Mouse (Mus musculus) MEL (cell line): ENCODE measurements around the gene Fer1l5. TPM values are rescaled to one million over a fixed set of nuclear protein-coding genes. Genes with fewer than 3 reads are reported as not detected.
A peak's percentile ranks its signal among the peaks of the same experiment; 100 is the strongest.

Experiments
- DNase-seq: peaks from one replicate; pipeline ENCODE4 v3.0.0; 2011; ENCODE audit warnings: low read depth, low spot score
- H3K27ac ChIP-seq: 2 replicates; pipeline ENCODE4 v1.5.1; 2012; ENCODE audit warnings: low read depth, mild to moderate bottlenecking, control low read depth, low read length, moderate library complexity; ENCODE audit not compliant: control insufficient read depth
- H3K27me3 ChIP-seq, 2 experiments: fragments of 150-350 bp in 1 of 2; sonication (generic) in 1 of 2; 2 replicates each; pipeline ENCODE4 v1.6.1; 2012; ENCODE audit warnings: low read length in 2 of 2, mild to moderate bottlenecking in 2 of 2, improper control_type of control experiment in 1 of 2, moderate library complexity in 1 of 2; ENCODE audit not compliant: insufficient read depth in 2 of 2, control insufficient read depth in 1 of 2
- H3K36me3 ChIP-seq, 2 experiments: 2 replicates each; pipeline ENCODE4 v1.6.1; 2012 to 2014; ENCODE audit warnings: low read length in 2 of 2, improper control_type of control experiment in 1 of 2, inconsistent platforms in 1 of 2, mild to moderate bottlenecking in 1 of 2; ENCODE audit not compliant: insufficient read depth in 2 of 2, control insufficient read depth in 1 of 2
- H3K4me1 ChIP-seq, 2 experiments: fragments of 150-350 bp in 1 of 2; sonication (generic) in 1 of 2; 2 replicates each; pipeline ENCODE4 v1.6.1; 2012; ENCODE audit warnings: low read length in 2 of 2, improper control_type of control experiment in 1 of 2, mild to moderate bottlenecking in 1 of 2; ENCODE audit not compliant: insufficient read depth in 2 of 2, control insufficient read depth in 1 of 2
- H3K4me3 ChIP-seq, 2 experiments: fragments of 150-350 bp in 1 of 2; sonication (generic) in 1 of 2; 2 replicates each; pipeline ENCODE4 v1.5.1; 2012; ENCODE audit warnings: low read depth in 2 of 2, low read length in 2 of 2, mild to moderate bottlenecking in 2 of 2, moderate library complexity in 2 of 2, control low read depth in 1 of 2, improper control_type of control experiment in 1 of 2; ENCODE audit not compliant: control insufficient read depth in 1 of 2, insufficient read depth in 1 of 2
- H3K79me2 ChIP-seq: 2 replicates; pipeline ENCODE4 v1.6.1; 2012; ENCODE audit warnings: mild to moderate bottlenecking, low read length, moderate library complexity; ENCODE audit not compliant: control insufficient read depth, poor library complexity, insufficient read depth
- H3K9ac ChIP-seq: 2 replicates; pipeline ENCODE4 v1.6.1; 2012; ENCODE audit warnings: low read depth, mild to moderate bottlenecking, control low read depth, low read length, moderate library complexity; ENCODE audit not compliant: control insufficient read depth, poor library complexity, severe bottlenecking
- H3K9me3 ChIP-seq: fragments of 150-350 bp; sonication (generic); replicated peaks from 2 replicates; pipeline ENCODE4 v1.6.1; 2012; ENCODE audit warnings: mild to moderate bottlenecking, low read length, improper control_type of control experiment, moderate library complexity; ENCODE audit not compliant: insufficient read depth
- BHLHE40 ChIP-seq: IDR thresholded peaks from 2 replicates; pipeline ENCODE4 v1.6.1; 2012; ENCODE audit warnings: low read depth, mild to moderate bottlenecking, inconsistent platforms, low read length, improper control_type of control experiment, borderline replicate concordance
- CHD1 ChIP-seq: IDR thresholded peaks from 2 replicates; pipeline ENCODE4 v1.6.1; 2012; ENCODE audit warnings: low read depth, mild to moderate bottlenecking, inconsistent platforms, low read length, improper control_type of control experiment
- CHD2 ChIP-seq: IDR thresholded peaks from 2 replicates; pipeline ENCODE4 v1.6.1; 2011; ENCODE audit warnings: low read length, improper control_type of control experiment
- CTCF ChIP-seq, 3 experiments: IDR thresholded peaks in 2 of 3; conservative IDR thresholded peaks in 1 of 3; 2 replicates each; pipeline ENCODE4 v1.5.1; 2011 to 2012; ENCODE audit warnings: low read length in 3 of 3, low read depth in 2 of 3, mild to moderate bottlenecking in 2 of 3, improper control_type of control experiment in 1 of 3, inconsistent platforms in 1 of 3, mixed read lengths in 1 of 3, moderate library complexity in 1 of 3; ENCODE audit not compliant: control insufficient read depth in 1 of 3, insufficient read depth in 1 of 3, poor library complexity in 1 of 3, severe bottlenecking in 1 of 3
- E2F4 ChIP-seq: IDR thresholded peaks from 2 replicates; pipeline ENCODE4 v1.6.1; 2011; ENCODE audit warnings: low read depth, low read length, improper control_type of control experiment, borderline replicate concordance
- ELF1 ChIP-seq: IDR thresholded peaks from 2 replicates; pipeline ENCODE4 v1.6.1; 2014; ENCODE audit warnings: low read depth, mild to moderate bottlenecking, inconsistent platforms, low read length, improper control_type of control experiment, moderate library complexity
- EP300 ChIP-seq, 2 experiments: IDR thresholded peaks; 2 replicates each; pipeline ENCODE4 v1.6.1; 2011; ENCODE audit warnings: improper control_type of control experiment in 2 of 2, low read length in 2 of 2, low read depth in 1 of 2, mild to moderate bottlenecking in 1 of 2
- ETS1 ChIP-seq: IDR thresholded peaks from 2 replicates; pipeline ENCODE4 v1.6.1; 2012; ENCODE audit warnings: low read depth, mild to moderate bottlenecking, inconsistent platforms, low read length, improper control_type of control experiment, moderate library complexity
- GATA1 ChIP-seq: IDR thresholded peaks from 2 replicates; pipeline ENCODE4 v1.6.1; 2011; ENCODE audit warnings: low read depth, low read length, improper control_type of control experiment
- JUND ChIP-seq: IDR thresholded peaks from 2 replicates; pipeline ENCODE4 v1.6.1; 2011; ENCODE audit warnings: low read depth, mild to moderate bottlenecking, improper control_type of control experiment, low read length
- KAT2A ChIP-seq: conservative IDR thresholded peaks from 2 replicates; pipeline ENCODE4 v1.6.1; 2012; ENCODE audit warnings: low read depth, low read length, improper control_type of control experiment, inconsistent platforms
- MAFK ChIP-seq: IDR thresholded peaks from 2 replicates; pipeline ENCODE4 v1.6.1; 2011; ENCODE audit warnings: low read depth, mild to moderate bottlenecking, low read length, improper control_type of control experiment, borderline replicate concordance
- MAX ChIP-seq: IDR thresholded peaks from 2 replicates; pipeline ENCODE4 v1.6.1; 2011; ENCODE audit warnings: low read length, improper control_type of control experiment
- MAZ ChIP-seq: IDR thresholded peaks from 2 replicates; pipeline ENCODE4 v1.6.1; 2012; ENCODE audit warnings: low read depth, mild to moderate bottlenecking, inconsistent platforms, low read length, improper control_type of control experiment
- MEF2A ChIP-seq: IDR thresholded peaks from 2 replicates; pipeline ENCODE4 v1.6.1; 2014; ENCODE audit warnings: low read depth, mild to moderate bottlenecking, inconsistent platforms, low read length, improper control_type of control experiment; ENCODE audit not compliant: poor library complexity, insufficient replicate concordance, severe bottlenecking; ENCODE audit errors: extremely low read depth
- MXI1 ChIP-seq: IDR thresholded peaks from 2 replicates; pipeline ENCODE4 v1.6.1; 2011; ENCODE audit warnings: mild to moderate bottlenecking, low read depth, low read length, improper control_type of control experiment
- MYB ChIP-seq: IDR thresholded peaks from 2 replicates; pipeline ENCODE4 v1.6.1; 2011; ENCODE audit warnings: mild to moderate bottlenecking, low read depth, low read length, improper control_type of control experiment
- MYC ChIP-seq: IDR thresholded peaks from 2 replicates; pipeline ENCODE4 v1.6.1; 2011; ENCODE audit warnings: low read depth, mild to moderate bottlenecking, low read length, improper control_type of control experiment, moderate library complexity
- NRF1 ChIP-seq: IDR thresholded peaks from 2 replicates; pipeline ENCODE4 v1.6.1; 2014; ENCODE audit warnings: low read depth, mild to moderate bottlenecking, inconsistent platforms, low read length, improper control_type of control experiment, moderate library complexity; ENCODE audit not compliant: poor library complexity, insufficient read depth, severe bottlenecking
- POLR2A ChIP-seq, 2 experiments: IDR thresholded peaks; 2 replicates each; pipeline ENCODE4 v1.6.1; 2011 to 2012; ENCODE audit warnings: low read length in 2 of 2, mild to moderate bottlenecking in 2 of 2, control low read depth in 1 of 2, improper control_type of control experiment in 1 of 2, low read depth in 1 of 2, moderate library complexity in 1 of 2; ENCODE audit not compliant: control insufficient read depth in 1 of 2, insufficient read depth in 1 of 2, poor library complexity in 1 of 2
- POLR2AphosphoS5 ChIP-seq: IDR thresholded peaks from 2 replicates; pipeline ENCODE4 v1.6.1; 2012; ENCODE audit warnings: low read depth, borderline replicate concordance, mild to moderate bottlenecking, inconsistent platforms, low read length, moderate library complexity, mixed read lengths
- RAD21 ChIP-seq: IDR thresholded peaks from 2 replicates; pipeline ENCODE4 v1.6.1; 2011; ENCODE audit warnings: mild to moderate bottlenecking, low read depth, low read length, improper control_type of control experiment
- RCOR1 ChIP-seq: IDR thresholded peaks from 2 replicates; pipeline ENCODE4 v1.6.1; 2012; ENCODE audit warnings: low read depth, mild to moderate bottlenecking, inconsistent platforms, low read length, improper control_type of control experiment
- SIN3A ChIP-seq: IDR thresholded peaks from 2 replicates; pipeline ENCODE4 v1.6.1; 2012; ENCODE audit warnings: low read length, improper control_type of control experiment, inconsistent platforms
- SMC3 ChIP-seq: IDR thresholded peaks from 2 replicates; pipeline ENCODE4 v1.6.1; 2011; ENCODE audit warnings: low read depth, low read length, improper control_type of control experiment
- TAL1 ChIP-seq: IDR thresholded peaks from 2 replicates; pipeline ENCODE4 v1.6.1; 2012; ENCODE audit warnings: mild to moderate bottlenecking, inconsistent platforms, low read length, moderate library complexity, mixed read lengths
- TCF12 ChIP-seq: IDR thresholded peaks from 2 replicates; pipeline ENCODE4 v1.6.1; 2014; ENCODE audit warnings: low read depth, mild to moderate bottlenecking, inconsistent platforms, low read length, improper control_type of control experiment, moderate library complexity
- UBTF ChIP-seq: IDR thresholded peaks from 2 replicates; pipeline ENCODE4 v1.6.1; 2012; ENCODE audit warnings: low read depth, mild to moderate bottlenecking, inconsistent platforms, low read length, improper control_type of control experiment, moderate library complexity, borderline replicate concordance; ENCODE audit not compliant: insufficient read depth
- USF2 ChIP-seq, 2 experiments: IDR thresholded peaks; 2 replicates each; pipeline ENCODE4 v1.6.1; 2011 to 2012; ENCODE audit warnings: improper control_type of control experiment in 2 of 2, low read length in 2 of 2, borderline replicate concordance in 1 of 2, inconsistent platforms in 1 of 2, low read depth in 1 of 2, mild to moderate bottlenecking in 1 of 2; ENCODE audit not compliant: insufficient read depth in 1 of 2
- ZC3H11A ChIP-seq: IDR thresholded peaks from 2 replicates; pipeline ENCODE4 v1.6.1; 2012; ENCODE audit warnings: low read depth, mild to moderate bottlenecking, inconsistent platforms, low read length, improper control_type of control experiment
- ZKSCAN1 ChIP-seq: IDR thresholded peaks from 2 replicates; pipeline ENCODE4 v1.6.1; 2012; ENCODE audit warnings: low read depth, mild to moderate bottlenecking, inconsistent platforms, low read length, improper control_type of control experiment, moderate library complexity
- ZNF384 ChIP-seq: IDR thresholded peaks from 2 replicates; pipeline ENCODE4 v1.6.1; 2012; ENCODE audit warnings: low read depth, mild to moderate bottlenecking, inconsistent platforms, low read length, improper control_type of control experiment
- polyA plus RNA-seq, 2 experiments: library from polyadenylated mRNA; stranded (reverse) in 1 of 2; unstranded in 1 of 2; fragments of >175 nt in 1 of 2; fragments of >200 nt in 1 of 2; gene quantifications; 2 replicates each; pipeline versions ENCODE4 v1.2.1 to v1.2.4; 2012; ENCODE audit warnings: low replicate concordance in 2 of 2, low read depth in 1 of 2; ENCODE audit not compliant: insufficient read length in 2 of 2, insufficient read depth in 1 of 2, missing spikeins in 1 of 2
- total RNA-seq: library from RNA; depleted of rRNA; stranded (reverse); fragments of 300-350 nt; gene quantifications from 2 replicates; pipeline ENCODE4 v1.2.3, GENCODE M21; 2012; rRNA removed

The Fer1l5 gene
- total RNA-seq = 0.13 TPM in 1 of 2 replicates, not detected in the other
- polyA plus RNA-seq = 1 to 10 TPM in 1 of 2 experiments, not detected in 1; 2.3 TPM

DNA sequence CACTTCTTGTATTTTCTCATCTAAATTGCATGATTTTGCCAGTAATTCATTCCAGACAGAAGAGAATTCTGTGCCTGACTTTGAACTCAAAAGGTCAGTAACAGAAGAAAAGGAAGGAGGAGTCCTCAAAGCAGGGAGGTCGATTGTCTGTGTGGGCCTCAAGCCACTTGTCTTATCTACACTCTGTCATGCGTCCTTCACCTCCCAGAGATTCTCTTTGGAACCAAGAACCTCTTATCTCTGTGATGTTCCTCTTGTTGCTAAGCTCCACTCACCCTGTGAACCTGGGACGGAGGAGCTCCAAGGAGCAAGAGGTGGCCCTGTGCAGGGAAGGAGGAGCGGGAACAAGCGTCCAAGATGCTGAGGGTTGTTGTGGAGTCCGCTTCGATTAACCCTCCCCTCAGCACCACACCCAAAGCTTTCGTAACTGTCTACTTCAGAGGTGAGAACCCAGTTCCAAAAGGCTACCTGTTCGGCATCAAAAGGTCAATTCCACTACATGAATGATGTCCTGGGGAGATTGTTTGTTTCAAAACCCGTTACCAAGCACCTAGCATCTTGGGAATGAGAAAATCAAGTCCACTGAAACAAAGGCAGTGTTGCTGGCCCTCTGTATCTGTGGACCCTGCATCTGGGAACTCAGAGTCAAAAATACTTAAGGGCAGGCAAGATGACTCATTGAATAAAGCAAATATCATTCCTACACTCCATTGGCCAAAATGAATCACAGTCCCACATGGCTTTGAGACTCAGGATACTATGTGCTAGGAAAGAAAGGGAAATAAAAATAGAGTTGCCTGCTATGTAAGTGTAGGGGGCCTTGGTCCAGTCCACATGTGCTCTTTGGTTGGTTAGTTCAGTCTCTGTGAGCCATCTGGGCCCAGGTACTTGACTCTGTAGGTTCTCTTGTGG, at the start of gene Fer1l5:
Gene Fer1l5 (plus strand): TSS at position 358 of the 912 bp plus-strand sequence.
- H3K79me2 ChIP-seq = peaks cover 17% of the 10 kb centered on the region
- H3K36me3 ChIP-seq = peaks cover 2 to 19% of the 10 kb centered on the region in 2 experiments; a peak in 3 of 4 replicates
- no peak within 1 kb of the TSS for H3K4me3 ChIP-seq
- no peak within 1 kb of the TSS for H3K27ac ChIP-seq
- no peaks in the 10 kb centered on the region; a peak in 1 of 4 replicates for H3K27me3 ChIP-seq
- TF ChIP-seq BHLHE40 (peak; percentile 35; the same call in 1 of the 2 replicates), SIN3A (0 out of 2 replicates have a peak, but pooled peaks have one; percentile 33), CHD1 (no peak), MYC (peak; percentile 47; the same call in 1 of the 2 replicates), MAFK (no peak), SMC3 (no peak), MEF2A (no peak), RAD21 (no peak), MXI1 (no peak; the same call in 1 of the 2 replicates), TAL1 (no peak), GATA1 (peak; percentile 87), MYB (no peak), POLR2A (IDR thresholded peaks at IDR 0.05; ENCODE audit: control insufficient read depth in 1 of 2, insufficient read depth in 1 of 2, low read depth in 1 of 2, low read length in 2 of 2, poor library complexity in 1 of 2) (no peak), ZNF384 (no peak), MAX (no peak), NRF1 (peak; percentile 31; the same call in 1 of the 2 replicates), ZC3H11A (no peak), UBTF (no peak), ZKSCAN1 (no peak), TCF12 (peak; percentile 43; the same call in 1 of the 2 replicates), ELF1 (no peak), MAZ (no peak), CHD2 (no peak), POLR2AphosphoS5 (no peak), E2F4 (no peak), KAT2A (no peak), JUND (no peak), USF2 (IDR thresholded peaks at IDR 0.05; ENCODE audit: borderline replicate concordance in 1 of 2, insufficient read depth in 1 of 2, low read depth in 1 of 2, low read length in 2 of 2) (no peak), ETS1 (no peak), RCOR1 (peak; percentile 61; the same call in 1 of the 2 replicates), CTCF (IDR thresholded peaks at IDR 0.05 in 2 of 3, conservative IDR thresholded peaks at IDR 0.05 in 1 of 3; ENCODE audit: control insufficient read depth in 1 of 3, insufficient read depth in 1 of 3, low read depth in 2 of 3, low read length in 3 of 3, poor library complexity in 1 of 3, severe bottlenecking in 1 of 3) (no peak), EP300 (IDR thresholded peaks at IDR 0.05; ENCODE audit: low read depth in 1 of 2, low read length in 2 of 2) (peak; percentile 59 to 66)
- peaks cover 2 to 19% of the 10 kb centered on the region in 2 experiments; a peak in 2 of 4 replicates for H3K4me1 ChIP-seq
- DNase-seq = peak; percentile 64
- no peaks in the 10 kb centered on the region for H3K9me3 ChIP-seq
- no peak within 1 kb of the TSS for H3K9ac ChIP-seq
